Mouse (Mus musculus): ENCODE measurements around the gene Trnp1. TPM values are rescaled to one million over a fixed set of nuclear protein-coding genes. Genes with fewer than 3 reads are reported as not detected.

Gene Trnp1
- polyA plus RNA-seq, 1 experiment from 2014 or later = 6.4 TPM

DNA sequence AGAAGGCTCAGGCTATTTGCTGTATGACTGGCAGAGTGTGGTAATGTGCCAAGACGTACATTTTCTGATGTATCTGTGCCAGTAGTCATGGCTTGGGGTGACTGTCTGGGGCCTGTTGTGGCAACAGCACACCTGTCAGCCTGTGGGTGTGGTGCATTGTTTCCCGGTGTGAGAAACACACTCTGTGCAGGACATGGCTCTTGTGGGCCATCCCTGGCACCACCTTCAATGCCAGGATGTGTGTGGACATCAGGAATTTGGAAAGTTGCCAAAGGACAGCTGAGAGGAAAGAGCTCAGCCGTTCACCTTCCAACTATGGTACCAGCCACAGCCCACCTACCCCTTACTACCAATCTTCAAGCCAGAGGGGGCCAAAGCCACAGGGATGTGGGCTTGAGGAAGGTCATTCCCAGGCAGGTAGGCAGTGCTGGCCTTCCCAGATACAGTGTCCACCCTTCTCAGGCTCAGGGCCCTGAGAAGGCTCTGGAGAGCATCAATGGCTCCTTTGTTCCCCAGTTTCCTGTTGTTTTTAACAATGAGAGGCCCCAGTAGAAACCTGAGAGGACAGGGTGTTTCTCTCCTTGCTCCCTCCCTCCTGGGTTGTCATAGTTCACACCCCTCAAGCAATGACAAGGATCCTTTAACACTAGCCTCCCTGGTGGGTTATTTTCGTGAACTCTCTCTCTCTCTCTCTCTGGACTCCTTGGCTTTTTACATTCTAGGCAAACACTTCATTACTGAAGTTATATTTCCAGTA lies 8.7 kb downstream of the Trnp1 start:
- H3K36me3 ChIP-seq (replicated peaks) = no peaks in the 10 kb centered on the region
- no peak overlapping the region for H3K4me2 ChIP-seq
- no peak overlapping the region for H3K27ac ChIP-seq
- no peak for ATAC-seq (replicated peaks)
- no peak overlapping the region for H3K4me3 ChIP-seq
- peaks cover 8% of the 10 kb centered on the region for H3K27me3 ChIP-seq (replicated peaks)
- peaks cover 6% of the 10 kb centered on the region for H3K4me1 ChIP-seq
- H3K9me3 ChIP-seq = no peaks in the 10 kb centered on the region
- H3K9ac ChIP-seq = no peak overlapping the region
- 66% methylated on average over 4 of the region's 4 CpGs for WGBS

- ATAC-seq (replicated peaks) = no peak
- H3K4me2 ChIP-seq = no peak overlapping the region
- H3K4me1 ChIP-seq = no peaks in the 10 kb centered on the region
- no peak overlapping the region for H3K9ac ChIP-seq
- H3K9me3 ChIP-seq = no peaks in the 10 kb centered on the region
- H3K27ac ChIP-seq = no peak overlapping the region
- WGBS = 86% methylated on average over 20 of the region's 20 CpGs
- H3K36me3 ChIP-seq (replicated peaks) = no peaks in the 10 kb centered on the region
- H3K27me3 ChIP-seq (replicated peaks) = peaks cover 6% of the 10 kb centered on the region; the same call in 1 of the 2 replicates
- H3K4me3 ChIP-seq = no peak overlapping the region
These were observed 9.5 kb downstream of the Trnp1 start for GRCm38 (mm10) chr4:133488619-133489392.

GRCm38 (mm10) chr4:133486673-133487357 lies 11.5 kb downstream of the Trnp1 start:
- ATAC-seq (replicated peaks) = no peak
- Histone ChIP-seq H3K4me1 (no peaks in the 10 kb centered on the region), H3K27ac (no peak overlapping the region), H3K9me3 (no peaks in the 10 kb centered on the region), H3K36me3 (replicated peaks) (no peaks in the 10 kb centered on the region), H3K27me3 (replicated peaks) (peaks cover 8% of the 10 kb centered on the region), H3K9ac (no peak overlapping the region), H3K4me2 (no peak overlapping the region), H3K4me3 (no peak overlapping the region)
- 96% methylated on average over 26 of the region's 26 CpGs for WGBS

- Histone ChIP-seq H3K4me2 (no peak overlapping the region), H3K27ac (no peak overlapping the region), H3K9ac (no peak overlapping the region), H3K9me3 (no peaks in the 10 kb centered on the region), H3K27me3 (replicated peaks) (peaks cover 16% of the 10 kb centered on the region), H3K4me3 (no peak overlapping the region), H3K36me3 (replicated peaks) (no peaks in the 10 kb centered on the region), H3K4me1 (no peaks in the 10 kb centered on the region)
- no peak for ATAC-seq (replicated peaks)
- WGBS = 92% methylated on average over 28 of the region's 28 CpGs
These were observed 12.5 kb downstream of the Trnp1 start for GRCm38 (mm10) chr4:133485691-133486425.

DNA sequence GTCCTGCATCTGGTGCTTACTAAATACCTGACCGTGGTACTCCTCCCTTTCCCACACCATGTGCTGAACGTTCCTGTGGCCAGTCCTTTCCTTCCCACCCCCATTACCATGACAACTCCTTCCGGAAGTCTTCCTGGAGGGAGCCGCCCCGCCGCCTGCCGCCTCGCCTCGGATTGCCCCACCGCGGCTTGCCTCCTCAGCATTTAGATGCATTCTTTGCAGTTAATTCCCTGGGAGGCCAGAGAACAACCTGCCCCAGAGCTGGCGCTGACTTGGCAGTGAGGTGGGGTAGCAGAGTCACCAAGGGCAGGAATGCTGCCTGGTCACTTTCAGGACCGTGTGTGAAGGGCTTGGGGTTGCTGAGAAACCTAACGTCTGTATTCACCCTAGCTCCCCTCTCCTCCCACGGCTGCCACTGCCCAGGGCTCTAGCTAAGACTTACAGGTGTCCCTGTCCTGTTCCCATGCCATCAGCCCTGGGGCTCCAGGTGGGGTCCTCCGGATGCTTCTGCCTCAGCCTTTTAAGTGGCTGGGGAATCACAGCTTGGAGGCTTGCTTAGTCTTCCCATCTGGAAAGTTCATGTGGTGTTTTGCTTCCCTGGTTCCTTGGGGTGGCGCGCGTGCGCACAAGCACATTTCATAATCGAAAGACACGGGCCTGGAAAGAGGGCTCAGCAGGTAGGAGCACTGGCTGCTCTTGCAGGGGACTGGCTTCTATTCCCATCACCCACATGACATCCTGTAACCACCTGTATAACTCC lies 13.9 kb downstream of the Trnp1 start:
- Histone ChIP-seq H3K27me3 (replicated peaks) (peaks cover 23% of the 10 kb centered on the region), H3K4me1 (peaks cover 7% of the 10 kb centered on the region; the same call in 1 of the 2 replicates), H3K4me2 (0 out of 2 replicates have a peak overlapping the region, but pooled peaks have one; percentile 5), H3K4me3 (no peak overlapping the region), H3K9ac (no peak overlapping the region), H3K27ac (no peak overlapping the region), H3K36me3 (replicated peaks) (no peaks in the 10 kb centered on the region), H3K9me3 (no peaks in the 10 kb centered on the region)
- WGBS = 9% methylated on average over 22 of the region's 22 CpGs
- ATAC-seq (replicated peaks) = no peak

DNA sequence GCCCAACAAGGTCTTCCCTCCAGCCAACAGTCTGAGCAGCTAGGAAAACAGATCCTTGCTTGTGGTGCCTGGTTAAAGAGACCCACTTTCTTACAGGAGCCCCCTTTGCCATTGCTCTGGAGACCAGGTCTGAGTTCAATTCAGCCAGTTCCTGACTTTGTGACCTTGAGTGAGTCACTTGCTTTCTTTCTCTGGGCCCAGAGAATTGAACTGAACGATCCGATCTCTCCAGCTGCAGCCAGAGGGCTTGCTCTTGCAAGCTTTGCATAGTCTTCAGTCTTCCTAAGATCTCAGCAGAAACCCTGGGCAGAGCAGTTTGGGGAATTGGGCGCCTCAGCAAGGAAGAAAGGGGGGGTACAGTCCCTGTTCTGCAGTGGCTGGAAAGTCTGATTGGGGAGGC lies 15.9 kb downstream of the Trnp1 start:
- H3K4me3 ChIP-seq = no peak overlapping the region
- H3K4me1 ChIP-seq = peaks cover 7% of the 10 kb centered on the region; the same call in 1 of the 2 replicates
- no peak overlapping the region for H3K27ac ChIP-seq
- no peak for ATAC-seq (replicated peaks)
- H3K9ac ChIP-seq = no peak overlapping the region
- no peaks in the 10 kb centered on the region for H3K36me3 ChIP-seq (replicated peaks)
- no peaks in the 10 kb centered on the region for H3K9me3 ChIP-seq
- WGBS = 81% methylated on average over 3 of the region's 3 CpGs
- H3K27me3 ChIP-seq (replicated peaks) = peaks cover 32% of the 10 kb centered on the region
- no peak overlapping the region for H3K4me2 ChIP-seq

GRCm38 (mm10) chr4:133481488-133481887 lies 16.9 kb downstream of the Trnp1 start:
- no peak for ATAC-seq (replicated peaks)
- no peaks in the 10 kb centered on the region for H3K36me3 ChIP-seq (replicated peaks)
- no peak overlapping the region for H3K4me3 ChIP-seq
- H3K4me1 ChIP-seq = peaks cover 7% of the 10 kb centered on the region; the same call in 1 of the 2 replicates
- peaks cover 32% of the 10 kb centered on the region for H3K27me3 ChIP-seq (replicated peaks)
- no peaks in the 10 kb centered on the region for H3K9me3 ChIP-seq
- H3K9ac ChIP-seq = no peak overlapping the region
- no peak overlapping the region for H3K27ac ChIP-seq
- 40% methylated on average over 4 of the region's 4 CpGs for WGBS
- no peak overlapping the region for H3K4me2 ChIP-seq

DNA sequence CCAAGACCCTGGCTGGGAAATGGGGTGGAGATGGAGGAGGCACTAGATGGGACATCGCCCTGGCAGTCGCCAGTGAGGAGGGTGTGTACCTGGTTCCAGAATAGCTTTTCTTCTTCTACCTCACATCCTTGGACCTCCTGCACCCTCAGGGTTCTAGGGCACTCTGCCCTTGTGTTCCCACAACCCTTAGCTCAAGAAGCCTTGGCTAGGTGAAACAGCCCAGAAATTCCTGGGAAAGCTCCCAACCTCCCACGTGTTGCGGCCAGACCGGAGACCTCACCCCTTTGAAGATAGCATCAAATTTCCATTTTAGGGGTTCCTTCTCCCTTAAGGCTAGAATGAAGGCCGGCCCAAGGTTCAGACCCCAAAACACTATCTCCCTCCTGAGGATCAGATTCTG lies 17.6 kb downstream of the Trnp1 start:
- 50% methylated on average over 6 of the region's 6 CpGs for WGBS
- no peak for ATAC-seq (replicated peaks)

DNA sequence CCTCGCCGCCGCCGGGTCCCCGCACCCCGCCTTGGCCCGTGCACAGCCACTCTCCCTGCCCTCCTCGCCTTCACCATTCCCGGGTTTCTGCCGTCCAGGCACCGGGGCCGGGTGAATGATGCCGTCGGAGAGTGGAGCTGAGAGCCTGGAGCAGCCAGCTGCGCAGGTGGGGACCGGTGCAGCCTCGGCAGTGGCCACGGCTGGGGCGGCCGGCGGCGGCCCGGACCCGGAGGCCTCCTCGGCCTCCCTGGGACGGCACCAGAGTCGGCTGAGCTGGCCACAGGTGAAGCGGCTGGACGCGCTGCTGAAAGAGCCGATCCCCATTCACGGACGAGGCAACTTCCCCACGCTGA lies 18.2 kb downstream of the Trnp1 start:
- peak overlapping the region; percentile 40 for H3K4me3 ChIP-seq
- peak overlapping the region; percentile 54 for H3K4me2 ChIP-seq
- H3K27ac ChIP-seq = no peak overlapping the region
- peaks cover 32% of the 10 kb centered on the region for H3K27me3 ChIP-seq (replicated peaks)
- no peaks in the 10 kb centered on the region for H3K36me3 ChIP-seq (replicated peaks)
- H3K4me1 ChIP-seq = peaks cover 7% of the 10 kb centered on the region; the same call in 1 of the 2 replicates
- WGBS = 3% methylated on average over 34 of the region's 34 CpGs
- peak; percentile 59 for ATAC-seq (replicated peaks)
- H3K9ac ChIP-seq = 0 out of 2 replicates have a peak overlapping the region, but pooled peaks have one; percentile 7
- no peaks in the 10 kb centered on the region for H3K9me3 ChIP-seq

More for the DNA sequence above, 17.6 kb downstream of the Trnp1 start:
- peaks cover 7% of the 10 kb centered on the region; the same call in 1 of the 2 replicates for H3K4me1 ChIP-seq
- H3K9me3 ChIP-seq = no peaks in the 10 kb centered on the region
- no peak overlapping the region for H3K27ac ChIP-seq
- H3K36me3 ChIP-seq (replicated peaks) = no peaks in the 10 kb centered on the region
- H3K9ac ChIP-seq = no peak overlapping the region
- H3K27me3 ChIP-seq (replicated peaks) = peaks cover 32% of the 10 kb centered on the region
- H3K4me2 ChIP-seq = no peak overlapping the region
- no peak overlapping the region for H3K4me3 ChIP-seq

DNA sequence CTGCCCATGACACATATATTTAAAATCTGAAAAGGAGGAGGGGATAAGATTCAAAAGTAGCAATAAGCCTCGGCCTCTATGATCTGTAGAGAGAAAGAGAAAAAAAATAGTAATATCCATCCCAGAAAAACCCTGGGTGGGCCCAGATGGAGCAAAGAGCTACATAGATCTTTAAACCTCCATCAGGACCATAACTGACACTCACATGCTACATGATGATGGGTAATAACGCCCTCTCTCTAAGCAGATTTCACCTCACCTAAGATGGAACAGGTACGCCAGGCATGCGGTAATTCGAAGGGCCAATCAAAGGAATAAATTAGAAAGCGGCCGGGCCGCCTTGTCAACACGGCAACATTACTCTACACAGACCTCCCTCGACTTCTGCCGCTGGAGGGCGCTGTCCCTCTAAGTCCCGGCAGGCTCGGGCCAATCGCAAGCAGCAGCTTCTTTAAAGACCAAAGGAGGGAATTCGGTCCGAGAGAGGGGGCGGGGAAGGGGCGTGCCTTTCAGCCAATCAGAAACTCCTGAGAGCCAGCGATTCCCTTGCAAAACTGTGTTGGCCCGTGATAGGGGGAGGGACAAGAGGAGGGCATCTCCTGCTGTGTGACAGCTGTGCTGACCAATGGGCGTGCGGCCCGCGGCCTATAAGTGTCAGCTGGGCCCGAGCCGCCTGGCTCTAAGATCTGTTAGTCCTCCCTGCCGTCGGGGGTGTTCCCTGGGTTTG lies 18.7 kb downstream of the Trnp1 start, which contains the start of gene Tent5b:
Gene Tent5b (plus strand): TSS at position 675 of the 727 bp plus-strand sequence.
- H3K4me1 ChIP-seq = peaks cover 7% of the 10 kb centered on the region; the same call in 1 of the 2 replicates
- 0 out of 2 replicates have a peak within 1 kb of the TSS, but pooled peaks have one; percentile 7 for H3K9ac ChIP-seq
- H3K9me3 ChIP-seq = no peaks in the 10 kb centered on the region
- H3K36me3 ChIP-seq (replicated peaks) = no peaks in the 10 kb centered on the region
- H3K27me3 ChIP-seq (replicated peaks) = peaks cover 32% of the 10 kb centered on the region
- WGBS = 3% methylated on average over 29 of the region's 29 CpGs
- H3K4me2 ChIP-seq = peak within 1 kb of the TSS; percentile 54
- H3K27ac ChIP-seq = no peak within 1 kb of the TSS
- ATAC-seq (replicated peaks) = peak; percentile 96
- peak within 1 kb of the TSS; percentile 40 for H3K4me3 ChIP-seq
